Mouse (Mus musculus) liver (tissue): ENCODE measurements around the gene Tomm7.
A peak's percentile ranks its signal among the peaks of the same experiment; 100 is the strongest.
"Not testable (repeated sequence)": the region's sequence is repeated elsewhere in the genome, so short reads cannot be mapped to it uniquely, and the experiment has no call there.

ENCODE experiments used
- DNase-seq: peaks from one replicate; pipeline ENCODE4 v3.0.0-alpha.2; 2020; ENCODE audit warnings: mixed read lengths

The Tomm7 gene

DNA sequence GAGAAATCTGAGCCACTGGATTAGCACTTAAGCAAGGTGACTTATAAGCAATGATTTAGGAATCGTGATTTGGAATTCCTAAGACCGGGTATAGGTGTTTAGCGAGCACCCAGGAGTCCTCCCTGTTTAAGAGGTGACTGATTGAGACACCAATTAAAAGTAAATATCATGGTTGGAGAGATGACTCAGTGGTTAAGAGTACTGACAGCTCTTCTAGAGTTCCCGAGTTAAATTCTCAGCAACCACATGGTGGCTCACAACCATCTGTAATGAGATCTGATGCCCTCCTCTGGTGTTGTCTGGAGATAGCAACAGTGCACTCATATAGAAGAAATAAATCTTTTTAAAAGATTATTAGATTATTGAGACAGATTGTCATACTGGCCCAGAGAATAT, 7.2 kb upstream of the Tomm7 start:
- DNase-seq: not testable (repeated sequence)

- DNase-seq: peak; percentile 91
These were observed 6.6 kb upstream of the Tomm7 start for GRCm38 (mm10) chr5:23850345-23851159.

DNA sequence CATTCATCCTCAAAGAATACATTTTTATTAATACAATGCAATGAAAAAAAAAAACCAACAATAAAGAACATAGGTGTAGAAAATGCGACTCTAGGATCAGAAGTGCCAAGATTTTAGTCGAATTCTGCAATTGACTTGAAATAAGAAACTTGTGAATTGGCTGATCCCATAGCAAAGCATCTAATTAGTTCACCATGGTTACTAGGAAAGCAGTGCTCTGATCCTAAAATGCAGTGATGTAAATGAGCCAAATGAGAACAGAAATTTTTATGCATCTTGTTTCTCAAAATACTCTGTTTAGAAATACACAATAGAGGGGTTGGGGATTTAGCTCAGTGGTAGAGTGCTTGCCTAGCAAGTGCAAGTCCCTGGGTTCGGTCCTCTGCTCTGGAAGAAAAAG, 1.2 kb upstream of the Tomm7 start:
- no peak for DNase-seq

DNA sequence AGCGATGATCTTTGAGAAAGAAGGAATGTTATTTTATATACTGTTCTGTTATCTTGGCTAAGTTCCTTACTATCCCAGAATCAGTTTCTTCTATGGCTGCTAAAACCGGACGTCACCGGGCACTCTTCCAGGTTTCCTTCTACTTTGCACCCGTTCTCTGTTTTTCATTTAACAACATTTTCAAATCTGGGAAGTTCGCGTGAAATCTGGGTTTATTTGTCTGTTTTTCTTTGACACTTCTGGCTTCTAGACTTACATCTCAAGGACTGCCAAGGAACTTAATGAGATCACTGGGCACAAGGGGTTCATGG, 525 bp upstream of the Tomm7 start:
- DNase-seq: no peak

DNA sequence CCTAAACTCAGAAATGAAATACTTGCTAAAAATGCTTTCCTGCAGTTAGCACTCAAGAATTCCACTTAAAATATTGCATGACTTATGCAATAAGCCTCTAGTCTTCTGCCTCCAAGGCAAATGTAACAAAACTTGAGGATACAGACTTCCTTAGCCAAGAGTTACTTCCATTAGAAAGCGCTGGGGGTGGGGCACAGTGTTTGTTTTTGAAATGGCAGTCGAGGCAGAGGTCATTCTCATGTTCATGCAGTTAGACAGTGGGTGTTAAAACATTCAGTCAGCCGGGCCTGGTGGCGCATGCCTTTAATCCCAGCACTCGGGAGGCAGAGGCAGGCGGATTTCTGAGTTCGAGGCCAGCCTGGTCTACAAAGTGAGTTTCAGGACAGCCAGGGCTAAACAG, 5.8 kb downstream of the Tomm7 start:
- DNase-seq: no peak

GRCm38 (mm10) chr5:23835691-23836090, 8.3 kb downstream of the Tomm7 start:
- DNase-seq: not testable (repeated sequence)

GRCm38 (mm10) chr5:23830897-23831752, 12.8 kb downstream of the Tomm7 start:
- DNase-seq: no peak

DNA sequence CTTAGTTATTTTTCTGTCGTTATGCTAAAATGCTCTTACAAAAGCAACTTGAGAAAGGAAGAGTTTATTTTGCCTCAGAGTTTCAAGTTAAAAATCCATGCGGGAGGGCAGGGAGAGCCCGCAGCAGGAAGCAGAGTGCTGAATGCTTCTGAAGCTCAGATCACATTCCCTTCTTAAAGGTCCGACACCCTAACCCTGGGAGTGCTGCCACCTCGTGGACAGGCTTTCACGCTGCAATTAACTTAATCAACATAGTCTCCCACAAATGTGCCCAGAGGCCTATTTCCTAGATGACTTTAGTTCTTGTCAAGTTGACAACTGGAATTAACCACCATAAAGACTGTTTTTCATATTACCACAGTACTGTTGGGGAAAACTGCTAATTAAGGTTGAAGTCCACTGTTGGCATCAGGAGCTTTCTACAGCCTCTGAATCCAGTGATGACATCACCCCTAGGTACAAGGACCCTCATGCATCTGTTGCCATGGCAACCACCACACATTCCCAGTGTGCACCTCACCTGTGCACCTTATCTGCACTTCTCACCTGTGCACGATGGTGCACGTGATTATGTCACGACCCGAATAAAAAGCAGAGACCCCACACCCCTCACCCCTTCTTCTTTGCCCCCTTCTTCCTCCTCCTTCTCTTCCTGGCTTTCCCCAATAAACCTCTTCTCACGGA, 17.5 kb downstream of the Tomm7 start:
- peak; percentile 74 for DNase-seq

- DNase-seq: no peak
These were observed 19.7 kb downstream of the Tomm7 start for GRCm38 (mm10) chr5:23824171-23824733.

DNA sequence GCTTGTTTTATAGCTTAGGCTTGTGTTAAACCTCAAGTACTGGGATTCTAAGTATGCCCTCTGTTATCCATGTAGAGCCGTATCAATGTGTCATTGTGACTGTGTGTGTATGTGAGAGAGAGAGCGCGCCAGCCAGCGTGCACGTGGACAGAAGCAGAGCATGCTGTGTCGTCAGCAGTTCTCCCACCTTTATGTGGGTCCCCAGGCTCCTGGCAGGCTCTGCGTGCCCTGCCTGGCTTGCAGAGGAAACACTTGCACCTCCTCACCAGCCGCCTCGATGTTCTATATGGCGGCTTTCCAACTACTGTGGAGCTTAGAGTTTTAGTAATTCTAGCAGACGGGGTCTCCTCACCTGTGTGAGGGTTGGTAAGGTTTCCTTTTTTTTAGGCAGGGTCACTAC, 21.7 kb downstream of the Tomm7 start:
- DNase-seq: no peak

DNA sequence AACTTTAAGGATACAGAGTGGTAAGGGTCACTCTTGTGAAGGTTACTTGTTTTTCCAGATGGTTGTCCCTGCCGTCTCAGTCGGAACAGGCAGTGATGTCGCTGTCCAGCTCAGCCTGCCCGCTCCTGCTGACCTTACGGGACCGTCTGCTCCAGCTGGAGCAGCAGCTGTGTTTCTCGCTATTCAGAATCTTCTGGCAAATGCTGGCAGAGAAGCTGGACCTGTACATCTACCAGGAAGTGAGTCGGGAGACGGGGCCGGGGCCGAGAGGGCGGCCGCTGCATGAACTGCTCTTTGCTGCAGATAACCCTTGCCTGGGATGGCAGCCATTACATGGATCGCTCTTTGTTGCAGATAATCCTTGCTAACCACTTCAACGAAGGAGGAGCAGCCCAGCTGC, 27.3 kb downstream of the Tomm7 start:
- DNase-seq: no peak

- DNase-seq: no peak
These were observed 29.1 kb downstream of the Tomm7 start for GRCm38 (mm10) chr5:23814841-23815240.

DNA sequence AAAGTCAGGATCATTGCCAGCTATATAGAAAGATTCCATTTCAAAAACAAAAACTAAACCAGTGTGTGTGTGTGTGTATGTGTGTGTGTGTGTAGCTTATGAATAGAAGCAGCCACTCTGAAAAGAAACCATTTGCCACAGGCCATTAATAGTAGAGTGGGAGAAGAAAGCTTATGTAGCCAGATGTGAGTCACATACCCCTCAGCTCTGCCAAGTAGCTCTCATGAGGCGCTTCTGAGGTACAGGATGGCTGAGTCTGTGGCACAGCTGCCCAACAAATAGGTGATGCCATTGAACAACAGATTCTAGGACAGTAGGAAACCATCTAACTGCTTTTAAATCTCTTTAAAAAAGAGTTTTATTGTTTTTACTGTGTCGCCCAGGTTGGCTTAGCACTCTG, 51.2 kb downstream of the Tomm7 start:
- no peak for DNase-seq

DNA sequence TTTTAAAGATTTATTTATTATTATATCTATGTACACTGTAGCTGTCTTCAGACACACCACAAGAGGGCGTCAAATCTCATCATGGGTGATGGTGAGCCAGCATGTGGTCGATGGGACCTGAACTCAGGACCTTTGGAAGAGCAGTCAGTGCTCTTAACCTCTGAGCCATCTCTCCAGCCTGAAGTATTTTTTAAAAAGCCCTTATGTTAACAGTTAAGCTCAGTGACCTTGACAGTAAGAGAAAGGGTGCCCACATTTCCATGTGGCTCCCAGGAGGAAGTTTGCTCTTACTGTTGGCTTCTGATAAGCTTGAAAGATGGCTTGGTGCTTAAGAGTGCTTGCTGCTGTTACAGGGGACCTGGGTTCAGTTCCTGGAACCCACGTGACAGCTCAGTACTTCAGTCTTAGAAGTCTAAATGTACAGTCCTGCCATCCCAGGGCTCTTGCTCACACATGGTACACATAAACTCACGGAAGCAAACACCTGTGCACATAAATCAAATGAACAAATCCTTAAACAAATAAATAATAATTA, 54.8 kb downstream of the Tomm7 start:
- peak; percentile 39 for DNase-seq
